Mouse (Mus musculus) left cerebral cortex, adult 8-10 months (tissue): Measurements from ENCODE around the gene Arhgap31. TPM values are rescaled to one million over a fixed set of nuclear protein-coding genes. Genes with fewer than 3 reads are reported as not detected.

Experiments
- DNase-seq, 2 experiments: peaks; one replicate each; pipeline ENCODE4 v3.0.0; 2022; ENCODE audit warnings: low spot score in 2 of 2
- total RNA-seq, 4 experiments: library from RNA; stranded (reverse); gene quantifications; 2 replicates each; pipeline ENCODE4 v1.2.4; 2022

The Arhgap31 gene
- total RNA-seq, 4 experiments from 2014 or later = 16.6 to 20.1 (median 18.3) TPM

- no peak for DNase-seq
Measured at GRCm38 (mm10) chr16:38606509-38606908, 106.6 kb downstream of the Arhgap31 start.

- DNase-seq = peak; percentile 15 to 42
Measured at GRCm38 (mm10) chr16:38602989-38603804, 109.9 kb downstream of the Arhgap31 start.

GRCm38 (mm10) chr16:38598986-38599680 is 113.9 kb downstream of the Arhgap31 start:
- DNase-seq = no peak

GRCm38 (mm10) chr16:38596651-38597050 is 116.4 kb downstream of the Arhgap31 start:
- no peak for DNase-seq

- DNase-seq = no peak
Measured at GRCm38 (mm10) chr16:38596099-38596498, 117.0 kb downstream of the Arhgap31 start.

GRCm38 (mm10) chr16:38594435-38594834 is 118.6 kb downstream of the Arhgap31 start:
- no peak for DNase-seq

- DNase-seq = no peak
Measured at GRCm38 (mm10) chr16:38592946-38593345, 120.1 kb downstream of the Arhgap31 start.

GRCm38 (mm10) chr16:38592026-38592678 is 120.9 kb downstream of the Arhgap31 start:
- DNase-seq = no peak

GRCm38 (mm10) chr16:38591506-38591905 is 121.6 kb downstream of the Arhgap31 start:
- no peak for DNase-seq

GRCm38 (mm10) chr16:38587572-38587971 is 125.5 kb downstream of the Arhgap31 start:
- no peak for DNase-seq

GRCm38 (mm10) chr16:38587163-38587562 is 125.9 kb downstream of the Arhgap31 start:
- no peak for DNase-seq

GRCm38 (mm10) chr16:38585186-38585585 is 127.9 kb downstream of the Arhgap31 start:
- DNase-seq = no peak

- no peak for DNase-seq
Measured at GRCm38 (mm10) chr16:38584761-38585160, 128.3 kb downstream of the Arhgap31 start.

GRCm38 (mm10) chr16:38571481-38571880 is 141.6 kb downstream of the Arhgap31 start:
- DNase-seq = no peak

- DNase-seq = no peak
Measured at GRCm38 (mm10) chr16:38568192-38568591, 144.9 kb downstream of the Arhgap31 start.

GRCm38 (mm10) chr16:38563516-38563915 is 149.6 kb downstream of the Arhgap31 start:
- no peak for DNase-seq

- no peak for DNase-seq
Measured at GRCm38 (mm10) chr16:38562968-38563327, 150.1 kb downstream of the Arhgap31 start.

- DNase-seq = peak; percentile 90 to 94
Measured at GRCm38 (mm10) chr16:38562131-38562967, 150.7 kb downstream of the Arhgap31 start.

GRCm38 (mm10) chr16:38558221-38558748 is 154.8 kb downstream of the Arhgap31 start, which contains the start of gene Tmem39a:
TSS of gene Tmem39a (plus strand) at chr16:38558698.
- no peak for DNase-seq

- DNase-seq = no peak
Measured at GRCm38 (mm10) chr16:38555988-38556387, 157.1 kb downstream of the Arhgap31 start.
